In the genomic region with DNA sequence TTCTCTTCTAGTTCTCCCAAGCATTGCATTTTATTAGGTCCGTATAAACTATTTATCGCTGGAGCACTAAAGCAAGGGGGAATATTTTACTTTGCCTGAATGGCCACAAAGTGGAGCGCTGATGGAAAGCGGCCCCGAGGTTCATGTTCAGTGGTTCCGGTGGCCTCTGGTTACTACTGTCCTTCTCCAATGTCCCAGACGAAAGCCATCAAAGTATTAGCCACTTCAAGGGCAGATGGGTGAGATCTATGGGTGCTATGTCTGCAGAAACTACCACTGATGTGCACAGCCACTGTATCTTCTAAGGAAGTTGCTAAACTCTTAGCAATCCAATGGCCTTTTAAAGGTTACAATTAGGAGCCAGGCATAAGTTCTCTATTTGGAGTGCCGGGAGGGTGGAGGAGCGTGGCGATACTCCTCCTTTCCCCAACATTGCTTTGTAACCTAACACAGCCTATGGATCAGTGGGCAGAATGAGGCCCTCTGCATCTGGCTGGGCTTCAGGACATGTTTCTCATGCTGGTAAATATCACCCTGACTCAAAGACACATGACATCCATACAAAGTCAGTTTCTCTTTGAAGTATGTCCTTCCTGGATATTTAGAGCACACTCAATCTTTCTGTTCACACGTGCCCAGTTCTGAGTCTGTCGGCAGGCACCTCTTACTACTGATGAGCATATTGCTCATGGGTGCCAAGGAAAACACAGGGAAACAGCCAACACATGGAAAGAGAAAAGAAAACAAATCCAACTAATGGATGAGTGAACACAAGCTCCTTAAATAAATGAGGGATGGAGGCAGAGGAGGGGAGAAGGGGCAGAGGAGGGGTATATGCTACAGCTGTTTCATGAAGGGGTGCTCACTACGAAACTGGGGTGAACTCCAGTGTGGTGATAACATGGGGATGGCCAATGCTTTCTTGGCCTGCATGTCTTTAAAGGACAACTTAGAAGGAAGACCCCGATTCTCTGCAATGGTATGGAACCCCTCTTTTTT, we compare ENCODE assay signal across 28 mouse cellular contexts.
DNase-seq lines count a peak whose midpoint lies in the region; ATAC-seq lines count a peak whose summit lies in the region.
"Had no signal": no experiment of that assay in that cellular context is flagged by ENCODE, and none has a peak within 500 bp of the region (broad histone marks: within the 10 kb centered on the region; RNA-seq: fewer than 3 reads in every experiment).

No protein-coding gene starts in this region.

- WGBS in heart, embryonic 16.5 days, result 76% methylated on average over 14 of the region's 14 CpGs
- WGBS in kidney, embryonic 14.5 days, result 43% methylated on average over 14 of the region's 14 CpGs
- 86% methylated on average over 14 of the region's 14 CpGs for WGBS in midbrain, embryonic 14.5 days
- WGBS in midbrain, embryonic 15.5 days, result 81% methylated on average over 14 of the region's 14 CpGs
- WGBS in neural tube, embryonic 13.5 days, result 74% methylated on average over 14 of the region's 14 CpGs

- H3K27ac ChIP-seq in heart, embryonic 16.5 days (ENCODE audit: low read length), result no peak overlapping the region
- peak overlapping the region; percentile 82 for H3K27ac ChIP-seq in kidney, embryonic 14.5 days (ENCODE audit: low read depth, low read length)
- 0 out of 2 replicates have a peak overlapping the region, but pooled peaks have one; percentile 16 for H3K27ac ChIP-seq in midbrain, embryonic 14.5 days (replicated peaks; ENCODE audit: low read depth, low read length)
- no peak overlapping the region for H3K27ac ChIP-seq in midbrain, embryonic 15.5 days
- H3K27ac ChIP-seq in neural tube, embryonic 13.5 days (replicated peaks), result peak overlapping the region; percentile 52; the same call in 1 of the 2 replicates
- H3K27ac ChIP-seq: embryonic facial prominence, embryonic 12.5 days; limb, embryonic 13.5 days; lung, embryonic 15.5 days; midbrain, embryonic 12.5 days had no signal

- H3K9ac ChIP-seq in heart, embryonic 16.5 days (ENCODE audit: low read length), result no peak overlapping the region
- no peak overlapping the region for H3K9ac ChIP-seq in kidney, embryonic 14.5 days (ENCODE audit: low read depth, low read length)
- no peak overlapping the region for H3K9ac ChIP-seq in midbrain, embryonic 14.5 days (replicated peaks; ENCODE audit: low read length)
- no peak overlapping the region for H3K9ac ChIP-seq in midbrain, embryonic 15.5 days
- no peak overlapping the region for H3K9ac ChIP-seq in neural tube, embryonic 13.5 days
- H3K9ac ChIP-seq: embryonic facial prominence, embryonic 12.5 days; heart, embryonic 12.5 days; limb, embryonic 13.5 days; lung, embryonic 15.5 days; midbrain, embryonic 12.5 days had no signal

- H3K36me3 ChIP-seq in heart, embryonic 16.5 days (ENCODE audit: control insufficient read depth, insufficient read depth), result no peaks in the 10 kb centered on the region
- no peaks in the 10 kb centered on the region for H3K36me3 ChIP-seq in kidney, embryonic 14.5 days (ENCODE audit: control insufficient read depth, insufficient read depth, low read length)
- no peaks in the 10 kb centered on the region for H3K36me3 ChIP-seq in midbrain, embryonic 14.5 days (ENCODE audit: control insufficient read depth, insufficient read depth, low read length)
- H3K36me3 ChIP-seq in midbrain, embryonic 15.5 days (replicated peaks), result no peaks in the 10 kb centered on the region
- H3K36me3 ChIP-seq in neural tube, embryonic 13.5 days, result no peaks in the 10 kb centered on the region
- H3K36me3 ChIP-seq: embryonic facial prominence, embryonic 12.5 days; heart, embryonic 12.5 days; limb, embryonic 13.5 days; lung, embryonic 15.5 days; midbrain, embryonic 12.5 days had no signal

- H3K27me3 ChIP-seq in heart, embryonic 16.5 days (ENCODE audit: control insufficient read depth, insufficient read depth, low read length), result no peaks in the 10 kb centered on the region
- H3K27me3 ChIP-seq in kidney, embryonic 14.5 days (ENCODE audit: control insufficient read depth, insufficient read depth, low read length), result no peaks in the 10 kb centered on the region
- H3K27me3 ChIP-seq in midbrain, embryonic 14.5 days (ENCODE audit: control insufficient read depth, insufficient read depth, low read length), result no peaks in the 10 kb centered on the region
- H3K27me3 ChIP-seq in midbrain, embryonic 15.5 days (replicated peaks), result no peaks in the 10 kb centered on the region
- H3K27me3 ChIP-seq in neural tube, embryonic 13.5 days, result no peaks in the 10 kb centered on the region
- H3K27me3 ChIP-seq: embryonic facial prominence, embryonic 12.5 days; heart, embryonic 12.5 days; lung, embryonic 15.5 days; midbrain, embryonic 12.5 days had no signal

- H3K4me3 ChIP-seq in heart, embryonic 16.5 days (ENCODE audit: low read length), result no peak overlapping the region
- H3K4me3 ChIP-seq in kidney, embryonic 14.5 days (ENCODE audit: low read length), result no peak overlapping the region
- no peak overlapping the region for H3K4me3 ChIP-seq in midbrain, embryonic 14.5 days (replicated peaks; ENCODE audit: low read depth, low read length)
- no peak overlapping the region for H3K4me3 ChIP-seq in midbrain, embryonic 15.5 days
- no peak overlapping the region for H3K4me3 ChIP-seq in neural tube, embryonic 13.5 days
- H3K4me3 ChIP-seq: embryonic facial prominence, embryonic 12.5 days; heart, embryonic 12.5 days; limb, embryonic 13.5 days; lung, embryonic 15.5 days; midbrain, embryonic 12.5 days had no signal

- peak; percentile 55; the same call in 1 of the 2 replicates for ATAC-seq in heart, embryonic 16.5 days (replicated peaks; ENCODE audit: extremely low read depth, insufficient read depth, low FRiP score)
- ATAC-seq in kidney, embryonic 14.5 days (ENCODE audit: low FRiP score, low TSS enrichment), result peak; percentile 93
- ATAC-seq in midbrain, embryonic 14.5 days (ENCODE audit: low FRiP score, low TSS enrichment), result no peak
- no peak for ATAC-seq in midbrain, embryonic 15.5 days (replicated peaks)
- ATAC-seq in neural tube, embryonic 13.5 days (ENCODE audit: low read depth), result 0 out of 2 replicates have a peak, but pooled peaks have one; percentile 20
- ATAC-seq: activated CD4-positive, CD25-positive, alpha-beta regulatory T cell, adult 4 months; CD4-positive, CD25-positive, alpha-beta regulatory T cell, adult 4 months; intestine, embryonic 16.5 days had no signal

- H3K4me1 ChIP-seq in heart, embryonic 16.5 days (ENCODE audit: control insufficient read depth, insufficient read depth, low read length), result peaks cover 5% of the 10 kb centered on the region
- peaks cover 17% of the 10 kb centered on the region; the same call in 1 of the 2 replicates for H3K4me1 ChIP-seq in kidney, embryonic 14.5 days (ENCODE audit: control insufficient read depth, insufficient read depth, low read length)
- H3K4me1 ChIP-seq in midbrain, embryonic 14.5 days (ENCODE audit: control insufficient read depth, insufficient read depth, low read length), result 0 out of 2 replicates have a peak, but pooled peaks cover 11% of the 10 kb centered on the region
- H3K4me1 ChIP-seq in midbrain, embryonic 15.5 days, result peaks cover 10% of the 10 kb centered on the region; the same call in 1 of the 2 replicates
- peaks cover 32% of the 10 kb centered on the region for H3K4me1 ChIP-seq in neural tube, embryonic 13.5 days (replicated peaks)
- H3K4me1 ChIP-seq: lung, embryonic 15.5 days had no signal

- no peaks in the 10 kb centered on the region for H3K9me3 ChIP-seq in heart, embryonic 16.5 days (replicated peaks; ENCODE audit: control insufficient read depth, low read length)
- H3K9me3 ChIP-seq in kidney, embryonic 14.5 days (ENCODE audit: control insufficient read depth, low read length), result no peaks in the 10 kb centered on the region
- no peaks in the 10 kb centered on the region for H3K9me3 ChIP-seq in midbrain, embryonic 14.5 days (ENCODE audit: control insufficient read depth, low read length)
- H3K9me3 ChIP-seq in midbrain, embryonic 15.5 days, result no peaks in the 10 kb centered on the region
- no peaks in the 10 kb centered on the region for H3K9me3 ChIP-seq in neural tube, embryonic 13.5 days
- H3K9me3 ChIP-seq: embryonic facial prominence, embryonic 12.5 days; heart, embryonic 12.5 days; limb, embryonic 13.5 days; lung, embryonic 15.5 days; midbrain, embryonic 12.5 days had no signal

- DNase-seq in heart, postnatal 36 days, result no peak
- no peak for DNase-seq in kidney, adult 18-20 months
- no peak for DNase-seq in midbrain, embryonic 14.5 days
- DNase-seq in gastrocnemius, postnatal 36 days, result no peak
- DNase-seq: adrenal gland, postnatal 25 days; cerebellum, adult 11-12 months; cerebellum, adult 9-11 months; embryo, embryonic 11 days; gastrocnemius, postnatal 14 days; heart, adult 18-20 months; heart, postnatal 14 days; kidney, postnatal 14 days; retina, postnatal 1 day; right cerebral cortex, postnatal 14 days; thymus, postnatal 4 days had no signal

- intact Hi-C loops in heart, postnatal 36 days (cut with DNase I), result no loop called here
- intact Hi-C loops in gastrocnemius, postnatal 36 days (cut with DNase I), result no loop called here

- H3K4me2 ChIP-seq in heart, embryonic 16.5 days (ENCODE audit: low read depth, low read length), result no peak overlapping the region
- no peak overlapping the region; the same call in 1 of the 2 replicates for H3K4me2 ChIP-seq in kidney, embryonic 14.5 days (replicated peaks; ENCODE audit: low read depth, low read length)
- no peak overlapping the region for H3K4me2 ChIP-seq in midbrain, embryonic 14.5 days (ENCODE audit: low read length)
- H3K4me2 ChIP-seq in midbrain, embryonic 15.5 days, result no peak overlapping the region
- H3K4me2 ChIP-seq in neural tube, embryonic 13.5 days, result no peak overlapping the region
- H3K4me2 ChIP-seq: embryonic facial prominence, embryonic 12.5 days; heart, embryonic 12.5 days; liver, embryonic 11.5 days; lung, embryonic 15.5 days; midbrain, embryonic 12.5 days had no signal

Comparison
In these comparisons a context has a peak if more than half of its experiments do, and no peak if none do; other contexts are left out.
1. H3K27ac ChIP-seq: peak in kidney, embryonic 14.5 days (single experiment), midbrain, embryonic 14.5 days (single experiment) and neural tube, embryonic 13.5 days (single experiment); none in heart, embryonic 16.5 days (single experiment) and midbrain, embryonic 15.5 days (single experiment).
2. ATAC-seq: peak in heart, embryonic 16.5 days (single experiment), kidney, embryonic 14.5 days (single experiment) and neural tube, embryonic 13.5 days (single experiment); none in midbrain, embryonic 14.5 days (single experiment) and midbrain, embryonic 15.5 days (single experiment).